Mouse (Mus musculus) hindbrain, embryonic 11.5 days (tissue): Measurements from ENCODE around the gene Svs3b. TPM values are rescaled to one million over a fixed set of nuclear protein-coding genes. Genes with fewer than 3 reads are reported as not detected.
"Not testable (repeated sequence)": the region's sequence is repeated elsewhere in the genome, so short reads cannot be mapped to it uniquely, and the experiment has no call there.

Experiments
- ATAC-seq: fragments of 200-750 bp; cut with Nextera tagmentation; 2 replicates; pipeline ENCODE4 v1.8.0; 2017; ENCODE audit warnings: mild to moderate bottlenecking, moderate TSS enrichment, moderate library complexity; ENCODE audit not compliant: low FRiP score
- DNase-seq: peaks from one replicate; pipeline ENCODE4 v3.0.0-alpha.2; 2015; ENCODE audit warnings: low spot score
- H3K27ac ChIP-seq: fragments of 300-500 bp; sonication (generic); 2 replicates; pipeline ENCODE4 v1.5.1; 2014; ENCODE audit warnings: mild to moderate bottlenecking, low read depth, low read length
- H3K27me3 ChIP-seq: fragments of 300-500 bp; sonication (generic); 2 replicates; pipeline ENCODE4 v1.6.1; 2014; ENCODE audit warnings: mild to moderate bottlenecking, low read length, moderate library complexity, mixed read lengths; ENCODE audit not compliant: control insufficient read depth, insufficient read depth
- H3K36me3 ChIP-seq: fragments of 300-500 bp; sonication (generic); 2 replicates; pipeline ENCODE4 v1.6.1; 2014; ENCODE audit warnings: mild to moderate bottlenecking, low read length, moderate library complexity, mixed read lengths; ENCODE audit not compliant: control insufficient read depth, insufficient read depth
- H3K4me1 ChIP-seq: fragments of 300-500 bp; sonication (generic); replicated peaks from 2 replicates; pipeline ENCODE4 v1.6.1; 2014; ENCODE audit warnings: low read length, mixed read lengths; ENCODE audit not compliant: control insufficient read depth, insufficient read depth
- H3K4me2 ChIP-seq: fragments of 300-500 bp; sonication (generic); replicated peaks from 2 replicates; pipeline ENCODE4 v1.6.1; 2014; ENCODE audit warnings: mild to moderate bottlenecking, low read depth, low read length
- H3K4me3 ChIP-seq: fragments of 300-500 bp; sonication (generic); 2 replicates; pipeline ENCODE4 v1.5.1; 2014; ENCODE audit warnings: low read depth, low read length
- H3K9ac ChIP-seq: fragments of 300-500 bp; sonication (generic); 2 replicates; pipeline ENCODE4 v1.6.1; 2014; ENCODE audit warnings: low read depth, low read length
- H3K9me3 ChIP-seq: fragments of 300-500 bp; sonication (generic); 2 replicates; pipeline ENCODE4 v1.6.1; 2016; ENCODE audit warnings: low read length; ENCODE audit not compliant: control insufficient read depth
- WGBS: fragments of 180-500 bp; shearing (Covaris S2); extraction: QIAGEN DNeasy Blood & Tissue Kit; methylation state at CpG from one replicate; pipeline ENCODE4 v1.1.7; 2014; 5-methylcytosine and 5-hydroxymethylcytosine counted together
- polyA plus RNA-seq: library from polyadenylated mRNA; unstranded; fragments of >200 nt; fragmentation: Nextera tagmentation; extraction: Ambion mirVana; gene quantifications from 2 replicates; pipeline ENCODE4 v1.2.1, GENCODE M21; 2014

Gene Svs3b
- polyA plus RNA-seq, 1 experiment from 2014 or later, result not detected

GRCm38 (mm10) chr2:164210892-164211291, 45.5 kb downstream of the Svs3b start:
- no peak overlapping the region for H3K4me3 ChIP-seq
- DNase-seq (no peak), ATAC-seq (no peak)
- no peaks in the 10 kb centered on the region for H3K27me3 ChIP-seq
- 85% methylated on average over 4 of the region's 4 CpGs for WGBS
- no peak overlapping the region for H3K4me2 ChIP-seq
- no peaks in the 10 kb centered on the region for H3K4me1 ChIP-seq
- H3K36me3 ChIP-seq, result no peaks in the 10 kb centered on the region
- H3K9ac ChIP-seq, result no peak overlapping the region
- no peak overlapping the region for H3K27ac ChIP-seq
- no peaks in the 10 kb centered on the region for H3K9me3 ChIP-seq

- Histone ChIP-seq H3K27me3 (no peaks in the 10 kb centered on the region), H3K36me3 (no peaks in the 10 kb centered on the region), H3K4me3 (no peak overlapping the region), H3K9me3 (no peaks in the 10 kb centered on the region), H3K9ac (no peak overlapping the region), H3K4me1 (no peaks in the 10 kb centered on the region), H3K4me2 (no peak overlapping the region), H3K27ac (no peak overlapping the region)
- ATAC-seq (no peak), DNase-seq (no peak)
- 84% methylated on average over 4 of the region's 4 CpGs for WGBS
Measured at GRCm38 (mm10) chr2:164206676-164207075, 49.8 kb downstream of the Svs3b start.

GRCm38 (mm10) chr2:164206011-164206410, 50.4 kb downstream of the Svs3b start:
- H3K27me3 ChIP-seq, H3K4me1 ChIP-seq, ATAC-seq, H3K9me3 ChIP-seq, DNase-seq, H3K9ac ChIP-seq, H3K4me3 ChIP-seq, H3K27ac ChIP-seq, H3K36me3 ChIP-seq, H3K4me2 ChIP-seq: not testable (repeated sequence)
- WGBS, result 94% methylated on average over 10 of the region's 10 CpGs

Other genes with a start within 250 kb of the Svs3b start
- 0.62 and 1.2 TPM in 2 replicates for gene Pabpc1l, start 231.2 kb downstream of the Svs3b start, polyA plus RNA-seq
- gene Stk4, start 186.3 kb downstream of the Svs3b start, polyA plus RNA-seq, result 32.7 and 41.1 TPM in 2 replicates
- 50.0 and 54.6 TPM in 2 replicates for gene Tomm34, start 185.5 kb downstream of the Svs3b start, polyA plus RNA-seq
- gene Kcns1, start 85.5 kb downstream of the Svs3b start, polyA plus RNA-seq, result 0.28 TPM in 1 of 2 replicates, not detected in the other
- gene Wfdc5, start 73.9 kb downstream of the Svs3b start, polyA plus RNA-seq, result not detected in 2 replicates
- not detected in 2 replicates for gene Wfdc12, start 66.0 kb downstream of the Svs3b start, polyA plus RNA-seq
- not detected in 2 replicates for gene Wfdc15a, start 56.5 kb downstream of the Svs3b start, polyA plus RNA-seq
- not detected in 2 replicates for gene Wfdc15b, start 35.0 kb downstream of the Svs3b start, polyA plus RNA-seq
- gene Svs2, start 18.2 kb downstream of the Svs3b start, polyA plus RNA-seq, result not detected in 2 replicates
- gene Svs4, start 21.8 kb upstream of the Svs3b start, polyA plus RNA-seq, result not detected in 2 replicates
- not detected in 2 replicates for gene Svs3a, start 32.6 kb upstream of the Svs3b start, polyA plus RNA-seq
- gene Svs6, start 60.1 kb upstream of the Svs3b start, polyA plus RNA-seq, result not detected in 2 replicates
- not detected in 2 replicates for gene Svs5, start 76.1 kb upstream of the Svs3b start, polyA plus RNA-seq
- gene Slpi, start 132.5 kb upstream of the Svs3b start, polyA plus RNA-seq, result 0.43 and 0.46 TPM in 2 replicates
- gene Rbpjl, start 146.5 kb upstream of the Svs3b start, polyA plus RNA-seq, result not detected in 2 replicates
- 0.71 and 0.91 TPM in 2 replicates for gene Matn4, start 148.5 kb upstream of the Svs3b start, polyA plus RNA-seq
- 9.8 and 11.6 TPM in 2 replicates for gene Sdc4, start 187.2 kb upstream of the Svs3b start, polyA plus RNA-seq
- gene Sys1, start 200.3 kb upstream of the Svs3b start, polyA plus RNA-seq, result 71.3 and 72.2 TPM in 2 replicates
- gene Gm20458, start 204.3 kb upstream of the Svs3b start, polyA plus RNA-seq, result 4.8 and 5.4 TPM in 2 replicates
- gene Trp53tg5, start 217.1 kb upstream of the Svs3b start, polyA plus RNA-seq, result not detected in 2 replicates
- gene Dbndd2, start 229.5 kb upstream of the Svs3b start, polyA plus RNA-seq, result 2.4 and 3.8 TPM in 2 replicates
- 47.9 and 56.8 TPM in 2 replicates for gene Pigt, start 240.9 kb upstream of the Svs3b start, polyA plus RNA-seq